Mouse (Mus musculus) CH12.LX (cell line): ENCODE measurements around the gene Acox3. TPM values are rescaled to one million over a fixed set of nuclear protein-coding genes. Genes with fewer than 3 reads are reported as not detected.

Source experiments
- DNase-seq: peaks from one replicate; pipeline ENCODE4 v3.0.0-alpha.2; 2013; ENCODE audit errors: extremely low read depth
- H3K27ac ChIP-seq: 2 replicates; pipeline ENCODE4 v1.5.1; 2012; ENCODE audit warnings: low read depth, mild to moderate bottlenecking, control low read depth, moderate library complexity; ENCODE audit not compliant: insufficient read depth
- H3K27me3 ChIP-seq: replicated peaks from 2 replicates; pipeline ENCODE3; 2012; ENCODE audit warnings: inconsistent platforms
- H3K36me3 ChIP-seq, 2 experiments: replicated peaks in 1 of 2; 2 replicates each; pipeline versions ENCODE3 to v1.6.1; 2012; ENCODE audit warnings: inconsistent platforms in 1 of 2, low read length in 1 of 2, mild to moderate bottlenecking in 1 of 2, mixed read lengths in 1 of 2, moderate library complexity in 1 of 2; ENCODE audit not compliant: control insufficient read depth in 1 of 2, insufficient read depth in 1 of 2
- H3K4me1 ChIP-seq, 2 experiments: 2 replicates each; pipeline ENCODE4 v1.6.1; 2012; ENCODE audit warnings: inconsistent platforms in 1 of 2, moderate library complexity in 1 of 2; ENCODE audit not compliant: insufficient read depth in 2 of 2, control insufficient read depth in 1 of 2
- H3K4me2 ChIP-seq: 2 replicates; pipeline ENCODE4 v1.6.1; 2012; ENCODE audit warnings: low read depth, mild to moderate bottlenecking, control low read depth; ENCODE audit not compliant: poor library complexity, insufficient read depth, severe bottlenecking
- H3K4me3 ChIP-seq, 3 experiments: fragments of 150-350 bp in 1 of 3; sonication (generic) in 1 of 3; replicated peaks in 1 of 3; 2 replicates each; pipeline versions ENCODE3 to v1.5.1; 2011 to 2012; ENCODE audit warnings: low read depth in 2 of 3, low read length in 2 of 3, mild to moderate bottlenecking in 2 of 3, moderate library complexity in 2 of 3, control low read depth in 1 of 3, improper control_type of control experiment in 1 of 3, inconsistent platforms in 1 of 3, mixed read lengths in 1 of 3; ENCODE audit not compliant: poor library complexity in 1 of 3
- H3K79me2 ChIP-seq: replicated peaks from 2 replicates; pipeline ENCODE4 v1.6.1; 2012; ENCODE audit warnings: mild to moderate bottlenecking, moderate library complexity; ENCODE audit not compliant: control insufficient read depth, poor library complexity, insufficient read depth, severe bottlenecking; ENCODE audit errors: extremely low read depth
- H3K9ac ChIP-seq: 2 replicates; pipeline ENCODE4 v1.6.1; 2012; ENCODE audit warnings: low read depth, mild to moderate bottlenecking, control low read depth, moderate library complexity; ENCODE audit not compliant: insufficient read depth
- H3K9me3 ChIP-seq: replicated peaks from 2 replicates; pipeline ENCODE3; 2012; ENCODE audit warnings: low read length, inconsistent platforms, mixed read lengths
- CHD2 ChIP-seq: IDR thresholded peaks from 2 replicates; pipeline ENCODE4 v1.6.1; 2011; ENCODE audit warnings: low read length, improper control_type of control experiment
- CTCF ChIP-seq, 2 experiments: IDR thresholded peaks in 1 of 2; conservative IDR thresholded peaks in 1 of 2; 2 replicates each; pipeline ENCODE4 v1.5.1; 2011 to 2012; ENCODE audit warnings: low read depth in 2 of 2, low read length in 2 of 2, improper control_type of control experiment in 1 of 2, inconsistent platforms in 1 of 2, mild to moderate bottlenecking in 1 of 2, moderate library complexity in 1 of 2
- E2F4 ChIP-seq: IDR thresholded peaks from 2 replicates; pipeline ENCODE4 v1.6.1; 2011; ENCODE audit warnings: low read depth, low read length, improper control_type of control experiment; ENCODE audit not compliant: insufficient replicate concordance
- HCFC1 ChIP-seq: IDR thresholded peaks from 2 replicates; pipeline ENCODE4 v1.6.1; 2012; ENCODE audit warnings: low read depth, mild to moderate bottlenecking, inconsistent platforms, low read length, improper control_type of control experiment
- MEF2A ChIP-seq: IDR thresholded peaks from 2 replicates; pipeline ENCODE4 v1.6.1; 2014; ENCODE audit warnings: low read depth, mild to moderate bottlenecking, inconsistent platforms, low read length, improper control_type of control experiment, borderline replicate concordance
- MYC ChIP-seq: IDR thresholded peaks from 2 replicates; pipeline ENCODE4 v1.6.1; 2011; ENCODE audit warnings: low read depth, mild to moderate bottlenecking, improper control_type of control experiment, low read length
- NELFE ChIP-seq: IDR thresholded peaks from 2 replicates; pipeline ENCODE4 v1.6.1; 2011; ENCODE audit warnings: low read depth, low read length, improper control_type of control experiment
- NRF1 ChIP-seq: IDR thresholded peaks from 2 replicates; pipeline ENCODE4 v1.6.1; 2014; ENCODE audit warnings: low read depth, mild to moderate bottlenecking, inconsistent platforms, low read length, improper control_type of control experiment, moderate library complexity
- RAD21 ChIP-seq: IDR thresholded peaks from 2 replicates; pipeline ENCODE4 v1.6.1; 2011; ENCODE audit warnings: low read depth, mild to moderate bottlenecking, low read length, improper control_type of control experiment, moderate library complexity
- SIN3A ChIP-seq: IDR thresholded peaks from 2 replicates; pipeline ENCODE4 v1.6.1; 2012; ENCODE audit warnings: low read length, improper control_type of control experiment, inconsistent platforms
- SMC3 ChIP-seq: IDR thresholded peaks from 2 replicates; pipeline ENCODE4 v1.6.1; 2011; ENCODE audit warnings: low read depth, low read length, improper control_type of control experiment
- UBTF ChIP-seq: IDR thresholded peaks from 2 replicates; pipeline ENCODE4 v1.6.1; 2012; ENCODE audit warnings: low read depth, mild to moderate bottlenecking, inconsistent platforms, low read length, improper control_type of control experiment, moderate library complexity
- ZC3H11A ChIP-seq: IDR thresholded peaks from 2 replicates; pipeline ENCODE4 v1.6.1; 2012; ENCODE audit warnings: low read depth, mild to moderate bottlenecking, inconsistent platforms, low read length, improper control_type of control experiment
- dilution Hi-C: fragments of 300-500 bp; cut with MboI; formaldehyde crosslinking; loops from 2 replicates; pipeline ENCODE4 v1.14.3; 2020; ENCODE audit warnings: low sequenced_read_pairs; ENCODE audit not compliant: extremely low pct_unique_long_range_greater_than_20kb, extremely low pct_ligation_motif_present
- in situ Hi-C: fragments of 300-500 bp; cut with MboI; formaldehyde crosslinking; loops from 3 replicates; pipeline ENCODE4 v1.14.3; 2019; ENCODE audit warnings: low sequenced_read_pairs, low pct_ligation_motif_present, low pct_unique_long_range_greater_than_20kb, mixed read lengths
- polyA plus RNA-seq: library from polyadenylated mRNA; unstranded; fragments of >175 nt; gene quantifications from 2 replicates; pipeline ENCODE4 v1.2.1, GENCODE M21; 2012; ENCODE audit warnings: low read depth; ENCODE audit not compliant: insufficient read length
- total RNA-seq, 2 experiments: library from RNA; depleted of rRNA; stranded (reverse); fragments of 300-350 nt in 1 of 2; fragments of >200 nt in 1 of 2; gene quantifications; 2 replicates each; pipeline ENCODE4 v1.2.3; 2012 to 2014

Gene Acox3
- total and polyA plus RNA-seq, 3 experiments, result 11.5 to 32.3 (median 22.3) TPM

DNA sequence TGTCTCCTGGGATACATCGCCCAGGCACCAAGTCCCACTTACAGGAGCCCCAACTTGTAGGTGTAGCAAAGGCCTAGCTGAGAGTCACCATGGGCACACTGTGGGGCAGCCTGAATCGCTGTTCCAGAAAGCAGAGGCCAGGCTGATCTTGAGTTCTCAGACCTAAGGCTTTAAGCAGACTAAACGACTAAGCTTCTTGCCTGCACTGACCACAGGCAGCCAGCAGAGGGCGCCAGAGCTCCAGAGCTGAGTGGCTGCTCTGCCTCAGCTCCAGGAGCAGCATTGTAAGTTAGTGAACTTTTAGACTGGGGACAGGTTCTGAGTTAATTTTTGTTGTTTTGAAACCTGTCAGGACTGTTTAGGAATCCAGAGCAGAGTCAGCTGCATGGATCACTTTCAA lies 12.9 kb downstream of the Acox3 start:
- peak; percentile 71 for DNase-seq
- H3K9me3 ChIP-seq, result peaks cover 16% of the 10 kb centered on the region
- no peak overlapping the region for H3K4me2 ChIP-seq
- no peaks in the 10 kb centered on the region for H3K79me2 ChIP-seq
- TF ChIP-seq UBTF (no peak), CTCF (conservative IDR thresholded peaks at IDR 0.05 in 1 of 2, IDR thresholded peaks at IDR 0.05 in 1 of 2; ENCODE audit: low read depth in 2 of 2, low read length in 2 of 2) (peak; percentile 96 to 97), NRF1 (no peak), SMC3 (peak; percentile 89), RAD21 (peak; percentile 91), ZC3H11A (peak; percentile 6; the same call in 1 of the 2 replicates)
- TF ChIP-seq, all 38 proteins: peak for 4
- peaks cover 73 to 95% of the 10 kb centered on the region in 2 experiments for H3K36me3 ChIP-seq
- no peak overlapping the region for H3K4me3 ChIP-seq
- no peaks in the 10 kb centered on the region for H3K27me3 ChIP-seq
- dilution Hi-C loops, result no loop called here
- no peaks in the 10 kb centered on the region for H3K4me1 ChIP-seq
- no peak overlapping the region for H3K27ac ChIP-seq
- in situ Hi-C loops, result no loop called here
- no peak overlapping the region for H3K9ac ChIP-seq

DNA sequence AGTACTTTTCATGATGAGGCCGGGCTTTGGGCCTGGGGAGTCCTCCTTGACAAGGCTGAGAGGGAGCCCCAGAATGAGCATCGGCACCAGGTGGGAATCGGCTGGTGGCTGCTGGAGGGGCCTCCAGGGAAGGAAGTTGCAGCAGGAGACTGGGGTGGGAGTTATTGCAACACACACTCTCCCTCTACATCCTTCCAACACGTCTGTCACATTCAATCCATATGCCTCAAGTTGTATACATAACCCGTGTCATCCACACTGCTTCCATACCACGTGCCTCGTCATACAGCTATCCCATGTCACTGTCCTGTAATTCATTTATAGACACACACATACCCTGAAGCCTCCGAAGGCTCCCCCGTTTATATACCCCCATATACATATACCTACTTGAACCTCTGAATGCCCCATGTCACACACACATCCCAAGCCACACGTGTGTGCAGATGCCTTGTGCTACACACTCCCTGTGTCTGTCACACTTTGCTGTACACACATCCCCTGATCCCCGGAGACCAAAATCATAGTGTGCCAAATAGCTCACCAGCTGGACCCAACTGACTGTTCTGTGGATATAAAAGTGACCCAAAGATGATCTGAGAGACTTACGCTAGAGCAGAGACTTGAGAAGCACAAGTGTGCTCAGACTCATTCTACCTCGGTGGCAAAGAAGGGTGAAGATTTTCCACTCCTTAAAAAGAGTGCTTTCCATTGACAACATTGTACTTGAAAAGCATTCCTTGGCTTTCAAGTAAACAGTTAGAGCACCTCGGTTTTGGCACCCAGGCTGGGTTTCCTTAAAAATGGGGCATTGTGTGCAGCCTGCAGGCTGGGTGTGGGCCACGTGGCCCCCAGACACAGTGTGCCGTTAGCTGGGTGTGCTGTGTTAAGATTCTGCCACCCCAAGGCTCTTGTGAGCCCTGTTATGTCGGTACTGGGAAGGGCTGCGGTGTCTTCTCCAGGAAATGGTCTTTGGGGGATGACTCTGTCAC lies 13.6 kb downstream of the Acox3 start:
- no peaks in the 10 kb centered on the region for H3K4me1 ChIP-seq
- H3K79me2 ChIP-seq, result no peaks in the 10 kb centered on the region
- no peak overlapping the region for H3K9ac ChIP-seq
- dilution Hi-C loops (no loop called here), in situ Hi-C loops (no loop called here)
- no peaks in the 10 kb centered on the region for H3K27me3 ChIP-seq
- H3K27ac ChIP-seq, result no peak overlapping the region
- H3K4me2 ChIP-seq, result no peak overlapping the region
- no peak overlapping the region for H3K4me3 ChIP-seq
- H3K36me3 ChIP-seq, result peaks cover 72 to 95% of the 10 kb centered on the region in 2 experiments
- peaks cover 13% of the 10 kb centered on the region for H3K9me3 ChIP-seq
- no peak for DNase-seq
- TF ChIP-seq HCFC1 (no peak), E2F4 (no peak), MEF2A (no peak), NRF1 (no peak)

DNA sequence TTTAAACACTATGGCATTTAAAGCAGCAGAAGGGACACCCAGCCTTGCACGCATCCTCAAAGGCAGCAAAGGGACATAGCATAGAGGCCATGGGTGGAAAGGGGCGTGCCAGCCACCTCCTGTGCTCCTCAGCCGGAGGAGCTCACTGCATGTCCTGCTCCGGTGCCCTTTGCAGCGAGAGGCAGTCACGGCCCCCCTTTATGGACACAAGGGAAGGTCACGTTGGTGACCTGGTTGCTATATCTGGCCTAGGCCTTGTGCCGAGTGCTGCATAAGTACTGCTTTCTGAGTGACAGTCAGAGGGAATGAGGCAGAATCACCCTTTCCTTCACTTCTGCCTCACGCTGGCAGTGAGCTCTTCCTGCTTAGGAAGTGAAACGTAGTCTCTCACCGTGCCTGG lies 17.4 kb downstream of the Acox3 start:
- H3K9ac ChIP-seq, result no peak overlapping the region
- peaks cover 68 to 97% of the 10 kb centered on the region in 2 experiments for H3K36me3 ChIP-seq
- peaks cover 10% of the 10 kb centered on the region for H3K9me3 ChIP-seq
- in situ Hi-C loops, result no loop called here
- no peaks in the 10 kb centered on the region for H3K4me1 ChIP-seq
- H3K4me3 ChIP-seq, result no peak overlapping the region
- no peak overlapping the region for H3K27ac ChIP-seq
- H3K27me3 ChIP-seq, result no peaks in the 10 kb centered on the region
- no peak for DNase-seq
- no peak overlapping the region for H3K4me2 ChIP-seq
- H3K79me2 ChIP-seq, result no peaks in the 10 kb centered on the region
- dilution Hi-C loops, result no loop called here
- TF ChIP-seq SIN3A (no peak), NELFE (no peak), MYC (no peak), MEF2A (no peak), CHD2 (no peak)
- TF ChIP-seq, all 38 proteins: peak for 0
